Mouse (Mus musculus) testis, adult 2 months (tissue): ENCODE results near the gene Sost. TPM values are rescaled to one million over a fixed set of nuclear protein-coding genes. Genes with fewer than 3 reads are reported as not detected.
"Not testable (repeated sequence)": the region's sequence is repeated elsewhere in the genome, so short reads cannot be mapped to it uniquely, and the experiment has no call there.

Experiments used
- H3K27ac ChIP-seq: fragments of 200-500 bp; 2 replicates; pipeline ENCODE4 v1.5.1; 2012; ENCODE audit warnings: low read depth, low read length; ENCODE audit not compliant: control insufficient read depth, insufficient read depth
- H3K27me3 ChIP-seq: fragments of 200-500 bp; 2 replicates; pipeline ENCODE4 v1.6.1; 2012; ENCODE audit warnings: mild to moderate bottlenecking, low read length, moderate library complexity; ENCODE audit not compliant: control insufficient read depth, insufficient read depth
- H3K36me3 ChIP-seq: fragments of 200-500 bp; 2 replicates; pipeline ENCODE4 v1.6.1; 2012; ENCODE audit warnings: mild to moderate bottlenecking, low read length; ENCODE audit not compliant: control insufficient read depth, insufficient read depth
- H3K4me1 ChIP-seq: fragments of 200-500 bp; 2 replicates; pipeline ENCODE4 v1.6.1; 2012; ENCODE audit warnings: low read length; ENCODE audit not compliant: control insufficient read depth, insufficient read depth
- H3K4me3 ChIP-seq: fragments of 200-500 bp; 2 replicates; pipeline ENCODE4 v1.5.1; 2012; ENCODE audit warnings: low read depth, mild to moderate bottlenecking, low read length, moderate library complexity, mixed read lengths; ENCODE audit not compliant: control insufficient read depth
- CTCF ChIP-seq: fragments of 200-500 bp; IDR thresholded peaks from 2 replicates; pipeline ENCODE4 v1.5.1; 2012; ENCODE audit warnings: low read depth, mild to moderate bottlenecking, inconsistent platforms, low read length, moderate library complexity; ENCODE audit not compliant: control insufficient read depth, insufficient read depth, insufficient replicate concordance
- POLR2A ChIP-seq: fragments of 200-500 bp; IDR thresholded peaks from 2 replicates; pipeline ENCODE4 v1.6.1; 2012; ENCODE audit warnings: low read depth, mild to moderate bottlenecking, inconsistent platforms, low read length, moderate library complexity; ENCODE audit not compliant: control insufficient read depth
- polyA plus RNA-seq: library from polyadenylated mRNA; depleted of rRNA; stranded (reverse); fragments of >200 nt; gene quantifications from 2 replicates; pipeline ENCODE4 v1.2.3, GENCODE M21; 2012

The Sost gene
- polyA plus RNA-seq, 1 experiment: 2.4 TPM

DNA sequence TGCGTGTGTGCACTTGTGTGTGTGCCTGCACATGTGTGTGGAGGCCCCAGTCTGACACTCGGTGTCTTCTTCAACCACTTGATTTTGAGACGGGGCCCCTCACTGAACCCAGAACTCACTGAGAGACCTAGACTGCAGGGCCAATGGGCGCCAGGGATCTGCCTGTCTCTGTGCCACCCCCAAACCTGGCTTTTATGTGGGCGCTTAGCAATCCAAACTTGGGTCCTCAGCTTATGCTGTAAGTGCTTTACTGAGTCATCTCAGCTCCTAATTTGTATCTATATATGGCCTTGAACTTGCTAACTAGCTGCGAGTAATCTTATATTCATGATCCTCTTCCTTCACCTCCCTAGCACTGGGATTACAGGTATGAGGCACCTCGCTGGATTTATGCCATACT, 25.6 kb upstream of the Sost start:
- Histone ChIP-seq H3K36me3 (no peaks in the 10 kb centered on the region), H3K4me3 (no peak overlapping the region), H3K27ac (no peak overlapping the region), H3K27me3 (no peaks in the 10 kb centered on the region), H3K4me1 (no peaks in the 10 kb centered on the region)
- TF ChIP-seq CTCF (no peak), POLR2A (no peak)

DNA sequence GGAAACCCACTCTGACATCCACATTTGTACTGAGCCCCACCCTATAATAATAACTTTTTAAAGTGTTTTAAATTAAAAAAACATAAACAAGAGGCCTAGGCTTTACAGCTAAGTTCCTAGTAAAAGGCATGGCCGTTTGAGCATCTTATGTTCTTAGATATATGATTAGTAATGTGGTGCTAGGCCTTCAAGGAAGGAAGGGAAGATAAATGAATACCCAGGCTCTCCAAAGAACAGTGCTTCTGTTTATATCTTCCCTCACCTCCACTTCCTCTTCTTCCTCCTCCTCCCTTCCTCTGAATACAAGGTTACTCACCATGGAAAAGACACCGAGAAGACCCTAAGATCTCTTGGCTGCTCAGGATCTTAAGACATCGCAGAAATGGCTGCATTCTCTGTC, 25.0 kb upstream of the Sost start:
- Histone ChIP-seq H3K27ac (no peak overlapping the region), H3K4me1 (no peaks in the 10 kb centered on the region), H3K27me3 (no peaks in the 10 kb centered on the region), H3K36me3 (no peaks in the 10 kb centered on the region), H3K4me3 (no peak overlapping the region)
- no peak for TF ChIP-seq POLR2A
- TF ChIP-seq CTCF: no peak

DNA sequence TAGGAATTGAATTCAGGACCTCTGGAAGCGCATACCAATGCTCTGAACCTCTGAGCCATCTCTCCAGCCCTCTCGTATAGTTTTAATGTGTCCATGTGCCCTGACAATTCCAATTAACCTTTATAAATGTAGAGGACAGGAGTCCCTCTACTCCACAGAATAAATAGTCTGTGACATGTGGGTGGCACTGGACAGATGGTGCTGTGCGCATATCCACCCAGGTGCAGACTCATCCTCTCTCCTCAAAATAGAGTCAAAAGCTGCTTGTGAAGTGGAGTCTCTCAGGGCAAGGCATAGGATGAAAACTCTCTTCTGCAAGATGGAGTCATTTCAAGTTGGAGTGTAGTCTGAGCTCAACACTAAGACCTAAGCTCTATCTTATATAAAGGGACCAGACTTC, 23.4 kb upstream of the Sost start:
- H3K27ac ChIP-seq: no peak overlapping the region

DNA sequence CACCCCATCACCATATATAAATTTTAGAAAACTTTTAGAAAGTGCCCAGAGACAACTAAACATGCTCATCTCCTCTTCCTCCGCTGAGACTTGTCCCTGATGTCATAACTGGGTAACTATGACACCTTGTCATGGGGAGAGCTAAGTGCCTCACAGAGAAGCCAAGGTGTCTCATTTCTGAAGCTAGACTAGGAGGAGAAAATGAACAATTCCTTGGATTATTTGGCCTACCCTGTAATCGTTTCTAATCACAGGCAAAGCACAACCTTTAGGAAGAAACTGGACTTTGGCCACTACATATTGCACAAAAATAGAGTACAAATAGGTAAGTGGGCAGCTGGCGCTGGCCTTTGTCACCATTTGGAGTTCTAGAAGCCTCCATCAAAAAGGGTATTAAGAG, 20.1 kb upstream of the Sost start, which contains the start of gene Dusp3:
TSS of gene Dusp3 (minus strand) at position 101 of the 400 bp plus-strand sequence.
- H3K27ac ChIP-seq: peak within 1 kb of the TSS; percentile 47; the same call in 1 of the 2 replicates
- TF ChIP-seq CTCF: no peak
- no peak for TF ChIP-seq POLR2A
- H3K4me1 ChIP-seq: peaks cover 12% of the 10 kb centered on the region
- peak within 1 kb of the TSS; percentile 87 for H3K4me3 ChIP-seq
- H3K36me3 ChIP-seq: no peaks in the 10 kb centered on the region
- no peaks in the 10 kb centered on the region for H3K27me3 ChIP-seq

More for the DNA sequence above, 23.4 kb upstream of the Sost start:
- Histone ChIP-seq H3K4me1 (peaks cover 2% of the 10 kb centered on the region; the same call in 1 of the 2 replicates), H3K27me3 (no peaks in the 10 kb centered on the region), H3K4me3 (no peak overlapping the region), H3K36me3 (no peaks in the 10 kb centered on the region)
- no peak for TF ChIP-seq POLR2A
- no peak for TF ChIP-seq CTCF

DNA sequence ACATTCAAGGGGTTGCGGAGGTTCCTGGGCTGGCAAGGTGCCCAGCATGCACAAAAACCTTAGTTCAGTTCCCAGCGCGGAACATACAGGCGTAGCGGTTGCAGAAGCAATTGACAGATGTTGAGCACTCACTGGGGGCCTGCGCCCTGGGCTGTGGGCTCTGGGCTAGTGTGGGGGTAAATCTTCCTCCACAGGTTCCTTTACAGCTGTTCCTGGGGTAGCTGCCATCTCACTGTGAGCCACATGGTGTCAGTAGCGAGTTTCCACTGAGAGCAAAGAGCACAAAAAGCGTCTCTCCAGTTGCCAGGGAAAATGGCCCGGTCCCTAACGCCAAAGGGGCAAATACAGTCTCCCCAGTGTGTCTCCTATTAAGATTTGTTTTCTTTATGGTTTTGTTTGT, 19.2 kb upstream of the Sost start:
- Histone ChIP-seq H3K27ac (no peak overlapping the region), H3K4me1 (peaks cover 12% of the 10 kb centered on the region), H3K27me3 (no peaks in the 10 kb centered on the region), H3K4me3 (peak overlapping the region; percentile 84), H3K36me3 (no peaks in the 10 kb centered on the region)
- peak; percentile 78; the same call in 1 of the 2 replicates for TF ChIP-seq CTCF
- 0 out of 2 replicates have a peak, but pooled peaks have one; percentile 11 for TF ChIP-seq POLR2A

DNA sequence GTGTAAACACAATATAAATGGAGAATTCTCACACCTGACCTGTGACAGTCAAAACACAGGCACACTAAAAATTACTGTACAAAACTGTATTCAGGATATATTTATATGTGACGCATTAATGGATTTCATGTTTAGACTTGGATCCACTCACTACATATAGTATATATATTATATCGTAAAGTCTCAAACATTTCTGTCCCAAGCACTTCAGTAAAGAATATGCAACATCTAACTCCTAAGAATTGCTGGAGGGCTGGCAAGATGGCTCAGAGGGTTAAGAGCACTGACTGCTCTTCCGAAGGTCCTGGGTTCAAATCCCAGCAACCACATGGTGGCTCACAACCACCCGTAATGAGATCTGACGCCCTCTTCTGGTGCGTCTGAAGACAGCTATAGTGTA, 18.6 kb upstream of the Sost start:
- Histone ChIP-seq H3K4me1 (peaks cover 12% of the 10 kb centered on the region), H3K4me3 (peak overlapping the region; percentile 96)
- not testable (repeated sequence) for H3K27me3 ChIP-seq, H3K27ac ChIP-seq, H3K36me3 ChIP-seq

DNA sequence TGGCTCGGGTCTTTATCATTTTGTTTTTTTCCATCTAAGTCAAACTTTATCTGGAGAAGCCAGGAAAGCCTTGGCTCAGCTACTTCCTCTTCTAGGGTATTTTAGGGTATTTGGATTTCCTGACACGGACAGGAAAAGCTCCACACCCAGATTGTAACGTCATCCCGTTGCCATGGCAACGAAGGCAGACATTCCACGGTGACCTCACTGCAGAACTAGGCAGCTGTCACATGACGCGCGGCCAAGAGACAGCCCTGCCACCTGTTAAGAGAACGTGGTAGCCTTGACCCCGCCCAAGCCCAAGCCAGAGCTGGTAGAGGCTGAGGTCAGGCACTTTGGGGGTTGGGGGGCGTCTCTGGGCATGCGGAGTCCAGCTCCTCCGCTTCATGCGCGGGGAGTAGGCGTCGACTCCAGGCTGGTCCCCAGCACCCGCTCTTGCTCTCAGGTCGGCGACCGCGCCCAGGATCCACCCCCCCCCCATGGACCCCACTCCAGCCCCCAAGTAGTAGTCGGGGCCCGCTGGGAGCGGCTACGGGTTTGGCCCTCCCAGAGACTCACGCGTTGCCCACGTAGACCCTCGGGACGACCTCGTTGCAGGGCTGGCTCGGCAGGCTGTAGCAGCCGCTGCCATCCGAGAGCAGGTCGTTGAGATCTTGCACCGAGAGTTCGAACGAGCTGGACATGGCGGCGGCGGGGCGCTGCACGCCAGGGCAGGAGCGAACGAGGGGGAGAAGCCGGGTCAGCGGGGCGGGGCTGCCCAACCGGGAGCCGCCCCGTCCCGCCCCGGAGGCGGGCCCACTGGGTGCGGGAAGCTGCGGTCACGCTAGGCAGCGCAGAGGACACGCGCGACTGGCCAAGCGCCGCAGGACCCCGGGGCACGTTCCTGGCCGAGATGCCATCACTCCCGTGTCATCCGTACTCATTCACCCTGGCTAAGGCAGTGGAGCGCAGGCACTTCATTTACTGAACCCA, 17.5 kb upstream of the Sost start, which contains the start of gene Cfap97d1:
TSS of gene Cfap97d1 (plus strand) at position 226 of the 972 bp plus-strand sequence.
- peaks cover 12% of the 10 kb centered on the region for H3K4me1 ChIP-seq
- H3K4me3 ChIP-seq: peak within 1 kb of the TSS; percentile 96
- H3K27ac ChIP-seq: peak within 1 kb of the TSS; percentile 82
- no peaks in the 10 kb centered on the region for H3K36me3 ChIP-seq
- TF ChIP-seq POLR2A: peak; percentile 66
- TF ChIP-seq CTCF: no peak
- no peaks in the 10 kb centered on the region for H3K27me3 ChIP-seq
